Mouse (Mus musculus) testis, adult 2 months (tissue): ENCODE data around the gene Epsti1.

Experiments used
- CTCF ChIP-seq: fragments of 200-500 bp; IDR thresholded peaks from 2 replicates; pipeline ENCODE4 v1.5.1; 2012; ENCODE audit warnings: low read depth, mild to moderate bottlenecking, inconsistent platforms, low read length, moderate library complexity; ENCODE audit not compliant: control insufficient read depth, insufficient read depth, insufficient replicate concordance
- POLR2A ChIP-seq: fragments of 200-500 bp; IDR thresholded peaks from 2 replicates; pipeline ENCODE4 v1.6.1; 2012; ENCODE audit warnings: low read depth, mild to moderate bottlenecking, inconsistent platforms, low read length, moderate library complexity; ENCODE audit not compliant: control insufficient read depth

- TF ChIP-seq POLR2A (no peak), CTCF (no peak)
Observed at GRCm38 (mm10) chr14:77925414-77925813, 21.4 kb downstream of the Epsti1 start.
